Mouse (Mus musculus) embryonic fibroblast, embryonic 13.5 days (primary cell): Measurements from ENCODE around the gene Muc13. TPM values are rescaled to one million over a fixed set of nuclear protein-coding genes. Genes with fewer than 3 reads are reported as not detected.

Experiments used
- H3K27ac ChIP-seq: 2 replicates; pipeline ENCODE4 v1.5.1; 2012; ENCODE audit warnings: low read length, control low read depth, inconsistent platforms; ENCODE audit not compliant: insufficient read depth
- H3K4me1 ChIP-seq: 2 replicates; pipeline ENCODE4 v1.6.1; 2011; ENCODE audit warnings: low read length; ENCODE audit not compliant: control insufficient read depth, insufficient read depth
- H3K4me3 ChIP-seq: 2 replicates; pipeline ENCODE4 v1.5.1; 2011; ENCODE audit warnings: mild to moderate bottlenecking, control low read depth, low read length; ENCODE audit not compliant: insufficient read depth
- CTCF ChIP-seq: IDR thresholded peaks from 2 replicates; pipeline ENCODE4 v1.5.1; 2011; ENCODE audit warnings: mild to moderate bottlenecking, control low read depth, low read length, moderate library complexity, borderline replicate concordance; ENCODE audit not compliant: insufficient read depth
- POLR2A ChIP-seq: IDR thresholded peaks from 2 replicates; pipeline ENCODE4 v1.6.1; 2011; ENCODE audit warnings: low read depth, mild to moderate bottlenecking, control low read depth, low read length, moderate library complexity
- polyA plus RNA-seq: library from polyadenylated mRNA; stranded (reverse); fragments of >200 nt; gene quantifications from 2 replicates; pipeline ENCODE4 v1.2.4, GENCODE M21; 2011; ENCODE audit warnings: low read depth; ENCODE audit not compliant: missing spikeins, insufficient read length

Gene Muc13
- polyA plus RNA-seq, 1 experiment, result not detected

- H3K4me3 ChIP-seq, result no peak overlapping the region
- no peaks in the 10 kb centered on the region for H3K4me1 ChIP-seq
- H3K27ac ChIP-seq, result no peak overlapping the region
- TF ChIP-seq POLR2A, result no peak
- no peak for TF ChIP-seq CTCF
These were observed 40.8 kb upstream of the Muc13 start for GRCm38 (mm10) chr16:33752904-33753578.

- TF ChIP-seq CTCF, result no peak
- no peak for TF ChIP-seq POLR2A
- Histone ChIP-seq H3K4me3 (no peak overlapping the region), H3K4me1 (no peaks in the 10 kb centered on the region), H3K27ac (no peak overlapping the region)
These were observed 38.5 kb upstream of the Muc13 start for GRCm38 (mm10) chr16:33755293-33755692.

- peak overlapping the region; percentile 15; the same call in 1 of the 2 replicates for H3K27ac ChIP-seq
- H3K4me1 ChIP-seq, result no peaks in the 10 kb centered on the region
- TF ChIP-seq POLR2A (no peak), CTCF (no peak)
- H3K4me3 ChIP-seq, result no peak overlapping the region
These were observed 37.9 kb upstream of the Muc13 start for GRCm38 (mm10) chr16:33755961-33756360.

- no peak overlapping the region for H3K27ac ChIP-seq
- H3K4me1 ChIP-seq, result no peaks in the 10 kb centered on the region
- no peak overlapping the region for H3K4me3 ChIP-seq
- TF ChIP-seq CTCF (no peak), POLR2A (no peak)
These were observed 37.4 kb upstream of the Muc13 start for GRCm38 (mm10) chr16:33756396-33756795.

- H3K4me3 ChIP-seq, result no peak overlapping the region
- no peak overlapping the region for H3K27ac ChIP-seq
- no peak for TF ChIP-seq CTCF
- TF ChIP-seq POLR2A, result no peak
- H3K4me1 ChIP-seq, result 0 out of 2 replicates have a peak, but pooled peaks cover 3% of the 10 kb centered on the region
These were observed 34.6 kb upstream of the Muc13 start for GRCm38 (mm10) chr16:33759207-33759606.

GRCm38 (mm10) chr16:33760542-33760941 is 33.3 kb upstream of the Muc13 start:
- TF ChIP-seq POLR2A (no peak), CTCF (no peak)
- H3K4me1 ChIP-seq, result 0 out of 2 replicates have a peak, but pooled peaks cover 3% of the 10 kb centered on the region
- no peak overlapping the region for H3K27ac ChIP-seq
- H3K4me3 ChIP-seq, result no peak overlapping the region

- H3K4me3 ChIP-seq, result no peak overlapping the region
- TF ChIP-seq CTCF, result no peak
- no peak for TF ChIP-seq POLR2A
- 0 out of 2 replicates have a peak, but pooled peaks cover 3% of the 10 kb centered on the region for H3K4me1 ChIP-seq
- no peak overlapping the region for H3K27ac ChIP-seq
These were observed 32.8 kb upstream of the Muc13 start for GRCm38 (mm10) chr16:33760996-33761395.

- TF ChIP-seq POLR2A (no peak), CTCF (no peak)
- H3K4me1 ChIP-seq, result peaks cover 3% of the 10 kb centered on the region; the same call in 1 of the 2 replicates
These were observed 29.2 kb upstream of the Muc13 start for GRCm38 (mm10) chr16:33764501-33765193.

GRCm38 (mm10) chr16:33765477-33765876 is 28.4 kb upstream of the Muc13 start:
- no peak overlapping the region for H3K27ac ChIP-seq
- no peak for TF ChIP-seq POLR2A
- no peak overlapping the region for H3K4me3 ChIP-seq

More at GRCm38 (mm10) chr16:33764501-33765193, 29.2 kb upstream of the Muc13 start:
- Histone ChIP-seq H3K27ac (no peak overlapping the region), H3K4me3 (no peak overlapping the region)

GRCm38 (mm10) chr16:33766309-33766708 is 27.5 kb upstream of the Muc13 start:
- Histone ChIP-seq H3K4me3 (no peak overlapping the region), H3K4me1 (peaks cover 3% of the 10 kb centered on the region; the same call in 1 of the 2 replicates), H3K27ac (no peak overlapping the region)
- TF ChIP-seq CTCF, result no peak
- no peak for TF ChIP-seq POLR2A

More at GRCm38 (mm10) chr16:33765477-33765876, 28.4 kb upstream of the Muc13 start:
- H3K4me1 ChIP-seq, result peaks cover 3% of the 10 kb centered on the region; the same call in 1 of the 2 replicates
